Comparison of ENCODE assay signal across 8 mouse cellular contexts in genomic region chr10:80115944-80116335, GRCm38 (mm10). TPM values are rescaled to one million over a fixed set of nuclear protein-coding genes. Genes with fewer than 3 reads are reported as not detected.
DNase-seq lines count a peak whose midpoint lies in the region; ATAC-seq and TF ChIP-seq lines count a peak whose summit lies in the region.

No protein-coding gene starts in this region.

- peak overlapping the region; percentile 81 for H3K9ac ChIP-seq in heart, embryonic 12.5 days
- peak overlapping the region; percentile 98 for H3K9ac ChIP-seq in ES-Bruce4 (ENCODE audit: low read depth, poor library complexity, severe bottlenecking)
- H3K9ac ChIP-seq in forebrain, embryonic 16.5 days (replicated peaks; ENCODE audit: low read depth, low read length) = peak overlapping the region; percentile 84
- peak overlapping the region; percentile 98 for H3K9ac ChIP-seq in liver, embryonic 16.5 days (ENCODE audit: low read depth, low read length)

- TF ChIP-seq POLR2A in ES-Bruce4 (IDR thresholded peaks at IDR 0.05; ENCODE audit: insufficient read depth, low read length) = no peak

- TF ChIP-seq EP300 in ES-Bruce4 (IDR thresholded peaks at IDR 0.05; ENCODE audit: insufficient read depth, low read depth, low read length) = no peak

- peaks cover 42% of the 10 kb centered on the region for H3K4me1 ChIP-seq in heart, embryonic 12.5 days (replicated peaks)
- H3K4me1 ChIP-seq in ES-Bruce4 (ENCODE audit: control insufficient read depth, insufficient read depth, low read length) = peaks cover 6% of the 10 kb centered on the region
- H3K4me1 ChIP-seq in forebrain, embryonic 16.5 days (replicated peaks; ENCODE audit: control insufficient read depth, insufficient read depth, low read length) = peaks cover 40% of the 10 kb centered on the region
- peaks cover 56% of the 10 kb centered on the region for H3K4me1 ChIP-seq in liver, embryonic 16.5 days (ENCODE audit: control insufficient read depth, low read depth, low read length)

- no peak for DNase-seq in heart, postnatal 10 days
- DNase-seq in ovary, postnatal 10 days (ENCODE audit: low spot score) = no peak
- no peak for DNase-seq in left cerebral cortex, postnatal 25 days (ENCODE audit: low spot score in 2 of 2)
- DNase-seq in thymus, postnatal 25 days = no peak

- under 1% methylated on average over 53 of the region's 63 CpGs for WGBS in heart, embryonic 12.5 days
- under 1% methylated on average over 63 of the region's 63 CpGs for WGBS in forebrain, embryonic 16.5 days
- under 1% methylated on average over 63 of the region's 63 CpGs for WGBS in liver, embryonic 16.5 days (ENCODE audit: insufficient replicate concordance)

- H3K36me3 ChIP-seq in heart, embryonic 12.5 days = peaks cover 33% of the 10 kb centered on the region
- H3K36me3 ChIP-seq in ES-Bruce4 (ENCODE audit: control insufficient read depth, insufficient read depth, low read length, poor library complexity, severe bottlenecking) = peaks cover 7% of the 10 kb centered on the region; the same call in 1 of the 2 replicates
- no peaks in the 10 kb centered on the region for H3K36me3 ChIP-seq in forebrain, embryonic 16.5 days (ENCODE audit: control insufficient read depth, insufficient read depth)
- H3K36me3 ChIP-seq in liver, embryonic 16.5 days (ENCODE audit: control insufficient read depth, insufficient read depth) = peaks cover 24% of the 10 kb centered on the region

- H3K27me3 ChIP-seq in heart, embryonic 12.5 days (replicated peaks) = no peaks in the 10 kb centered on the region
- H3K27me3 ChIP-seq in ES-Bruce4 (ENCODE audit: control insufficient read depth, insufficient read depth, low read length, poor library complexity, severe bottlenecking) = no peaks in the 10 kb centered on the region
- H3K27me3 ChIP-seq in forebrain, embryonic 16.5 days (replicated peaks; ENCODE audit: control insufficient read depth, insufficient read depth, low read length) = no peaks in the 10 kb centered on the region
- no peaks in the 10 kb centered on the region for H3K27me3 ChIP-seq in liver, embryonic 16.5 days (ENCODE audit: control insufficient read depth, insufficient read depth, low read depth, low read length)

- ATAC-seq in heart, embryonic 12.5 days (ENCODE audit: insufficient number of reproducible peaks, low FRiP score) = no peak
- no peak for ATAC-seq in forebrain, embryonic 16.5 days
- ATAC-seq in liver, embryonic 16.5 days (ENCODE audit: low read depth) = no peak

- intact Hi-C loops in heart, postnatal 10 days (cut with DNase I) = loop anchor here (2.0 kb wide), 3 partner anchors 25 to 127 kb away; partner anchors contain the start of genes Cbarp and Cnn2
- intact Hi-C loops in left cerebral cortex, postnatal 25 days (cut with DNase I) = loop anchor here (1.0 to 2.0 kb wide), 3 partner anchors 21 to 131 kb away; partner anchors contain the start of gene Tmem259

- no peaks in the 10 kb centered on the region for H3K9me3 ChIP-seq in heart, embryonic 12.5 days (replicated peaks)
- no peaks in the 10 kb centered on the region for H3K9me3 ChIP-seq in ES-Bruce4 (replicated peaks; ENCODE audit: control insufficient read depth, insufficient read depth, low read length, poor library complexity, severe bottlenecking)
- no peaks in the 10 kb centered on the region for H3K9me3 ChIP-seq in forebrain, embryonic 16.5 days (ENCODE audit: control insufficient read depth, low read length)
- no peaks in the 10 kb centered on the region for H3K9me3 ChIP-seq in liver, embryonic 16.5 days (replicated peaks; ENCODE audit: control insufficient read depth, low read length)

- H3K4me3 ChIP-seq in heart, embryonic 12.5 days = peak overlapping the region; percentile 71
- H3K4me3 ChIP-seq in ES-Bruce4 (ENCODE audit: low read depth, low read length) = peak overlapping the region; percentile 82
- H3K4me3 ChIP-seq in forebrain, embryonic 16.5 days (replicated peaks; ENCODE audit: low read length) = peak overlapping the region; percentile 92
- H3K4me3 ChIP-seq in liver, embryonic 16.5 days (ENCODE audit: low read depth, low read length) = peak overlapping the region; percentile 98

- TF ChIP-seq CTCF in ES-Bruce4 (IDR thresholded peaks at IDR 0.05; ENCODE audit: low read depth, low read length) = no peak

- H3K27ac ChIP-seq in heart, embryonic 12.5 days (ENCODE audit: poor library complexity, severe bottlenecking) = peak overlapping the region; percentile 53
- no peak overlapping the region for H3K27ac ChIP-seq in ES-Bruce4 (ENCODE audit: insufficient read depth, low read length)
- H3K27ac ChIP-seq in forebrain, embryonic 16.5 days (ENCODE audit: low read length) = peak overlapping the region; percentile 73
- H3K27ac ChIP-seq in liver, embryonic 16.5 days (ENCODE audit: low read length) = peak overlapping the region; percentile 96

- H3K4me2 ChIP-seq in heart, embryonic 12.5 days = peak overlapping the region; percentile 97
- H3K4me2 ChIP-seq in forebrain, embryonic 16.5 days (ENCODE audit: low read length) = peak overlapping the region; percentile 99
- H3K4me2 ChIP-seq in liver, embryonic 16.5 days (ENCODE audit: low read depth, low read length) = peak overlapping the region; percentile 80

RNA-seq across cellular contexts. Expression of gene Stk11, which starts 0.3 kb away (rescaled TPM):
- 10.8 and 13.8 TPM in 2 replicates for polyA plus RNA-seq in heart, embryonic 12.5 days (2016; fragmentation: Nextera tagmentation; extraction: Ambion mirVana)
- total RNA-seq in heart, postnatal 10 days (2021) = 100 to 1,000 TPM; 110 to 112 TPM
- polyA plus RNA-seq in ES-Bruce4 (2011; ENCODE audit: insufficient read depth, insufficient read length, low read depth, missing spikeins) = 70.3 and 91.6 TPM in 2 replicates
- polyA plus RNA-seq in forebrain, embryonic 16.5 days (2015; fragmentation: Nextera tagmentation; extraction: Ambion mirVana) = 18.0 and 19.7 TPM in 2 replicates
- 13.2 and 14.4 TPM in 2 replicates for polyA plus RNA-seq in liver, embryonic 16.5 days (2015; fragmentation: Nextera tagmentation; extraction: Ambion mirVana)
- total RNA-seq in left cerebral cortex, postnatal 25 days (2021) = 10 to 100 TPM; 92.1 to 95.0 TPM

RNA-seq across cellular contexts. Expression of gene Sbno2, which starts 10.6 kb away (rescaled TPM):
- 13.0 and 14.6 TPM in 2 replicates for polyA plus RNA-seq in heart, embryonic 12.5 days (2016; fragmentation: Nextera tagmentation; extraction: Ambion mirVana)
- 10 to 100 TPM; 15.1 to 17.6 TPM for total RNA-seq in heart, postnatal 10 days (2021)
- polyA plus RNA-seq in ES-Bruce4 (2011; ENCODE audit: insufficient read depth, insufficient read length, low read depth, missing spikeins) = 36.1 and 37.3 TPM in 2 replicates
- 13.1 and 14.9 TPM in 2 replicates for polyA plus RNA-seq in forebrain, embryonic 16.5 days (2015; fragmentation: Nextera tagmentation; extraction: Ambion mirVana)
- polyA plus RNA-seq in liver, embryonic 16.5 days (2015; fragmentation: Nextera tagmentation; extraction: Ambion mirVana) = 10.3 and 11.8 TPM in 2 replicates
- total RNA-seq in left cerebral cortex, postnatal 25 days (2021) = 10 to 100 TPM; 17.8 to 17.9 TPM

RNA-seq across cellular contexts. Expression of gene Atp5d, which starts 22.5 kb away (rescaled TPM):
- 827 and 861 TPM in 2 replicates for polyA plus RNA-seq in heart, embryonic 12.5 days (2016; fragmentation: Nextera tagmentation; extraction: Ambion mirVana)
- 1,000 to 10,000 TPM; 1,058 to 1,125 TPM for total RNA-seq in heart, postnatal 10 days (2021)
- polyA plus RNA-seq in ES-Bruce4 (2011; ENCODE audit: insufficient read depth, insufficient read length, low read depth, missing spikeins) = 242 and 255 TPM in 2 replicates
- 404 and 433 TPM in 2 replicates for polyA plus RNA-seq in forebrain, embryonic 16.5 days (2015; fragmentation: Nextera tagmentation; extraction: Ambion mirVana)
- polyA plus RNA-seq in liver, embryonic 16.5 days (2015; fragmentation: Nextera tagmentation; extraction: Ambion mirVana) = 288 and 309 TPM in 2 replicates
- total RNA-seq in left cerebral cortex, postnatal 25 days (2021) = 100 to 1,000 TPM; 372 to 381 TPM

RNA-seq across cellular contexts. Expression of gene Cbarp, which starts 24.7 kb away (rescaled TPM):
- polyA plus RNA-seq in heart, embryonic 12.5 days (2016; fragmentation: Nextera tagmentation; extraction: Ambion mirVana) = 1.7 and 3.6 TPM in 2 replicates
- total RNA-seq in heart, postnatal 10 days (2021) = 1 to 10 TPM; 3.2 to 4.1 TPM
- 29.8 and 33.4 TPM in 2 replicates for polyA plus RNA-seq in ES-Bruce4 (2011; ENCODE audit: insufficient read depth, insufficient read length, low read depth, missing spikeins)
- polyA plus RNA-seq in forebrain, embryonic 16.5 days (2015; fragmentation: Nextera tagmentation; extraction: Ambion mirVana) = 33.0 and 44.5 TPM in 2 replicates
- 0.44 and 0.65 TPM in 2 replicates for polyA plus RNA-seq in liver, embryonic 16.5 days (2015; fragmentation: Nextera tagmentation; extraction: Ambion mirVana)
- total RNA-seq in left cerebral cortex, postnatal 25 days (2021) = 100 to 1,000 TPM; 487 TPM

RNA-seq across cellular contexts. Expression of gene Midn, which starts 32.1 kb away (rescaled TPM):
- 25.9 and 28.9 TPM in 2 replicates for polyA plus RNA-seq in heart, embryonic 12.5 days (2016; fragmentation: Nextera tagmentation; extraction: Ambion mirVana)
- 100 to 1,000 TPM; 132 to 190 TPM for total RNA-seq in heart, postnatal 10 days (2021)
- 67.4 and 73.2 TPM in 2 replicates for polyA plus RNA-seq in ES-Bruce4 (2011; ENCODE audit: insufficient read depth, insufficient read length, low read depth, missing spikeins)
- polyA plus RNA-seq in forebrain, embryonic 16.5 days (2015; fragmentation: Nextera tagmentation; extraction: Ambion mirVana) = 26.5 and 30.9 TPM in 2 replicates
- polyA plus RNA-seq in liver, embryonic 16.5 days (2015; fragmentation: Nextera tagmentation; extraction: Ambion mirVana) = 2.3 and 2.6 TPM in 2 replicates
- 10 to 100 TPM; 74.3 to 98.7 TPM for total RNA-seq in left cerebral cortex, postnatal 25 days (2021)
